Mouse (Mus musculus) right cerebral cortex, adult 2 months (tissue): ENCODE data around the gene Gm20388.
"Not testable (repeated sequence)": the region's sequence is repeated elsewhere in the genome, so short reads cannot be mapped to it uniquely, and the experiment has no call there.

ENCODE experiments used
- DNase-seq, 2 experiments: peaks; one replicate each; pipeline ENCODE4 v3.0.0; 2021 to 2022; ENCODE audit warnings: low spot score in 2 of 2

Gm20388 gene

GRCm38 (mm10) chr8:123135406-123135805, 3224.8 kb downstream of the Gm20388 start:
- DNase-seq: peak in 1 of 2 experiments; percentile 43

- DNase-seq: no peak
Observed at GRCm38 (mm10) chr8:123135806-123136205, 3225.2 kb downstream of the Gm20388 start.

DNA sequence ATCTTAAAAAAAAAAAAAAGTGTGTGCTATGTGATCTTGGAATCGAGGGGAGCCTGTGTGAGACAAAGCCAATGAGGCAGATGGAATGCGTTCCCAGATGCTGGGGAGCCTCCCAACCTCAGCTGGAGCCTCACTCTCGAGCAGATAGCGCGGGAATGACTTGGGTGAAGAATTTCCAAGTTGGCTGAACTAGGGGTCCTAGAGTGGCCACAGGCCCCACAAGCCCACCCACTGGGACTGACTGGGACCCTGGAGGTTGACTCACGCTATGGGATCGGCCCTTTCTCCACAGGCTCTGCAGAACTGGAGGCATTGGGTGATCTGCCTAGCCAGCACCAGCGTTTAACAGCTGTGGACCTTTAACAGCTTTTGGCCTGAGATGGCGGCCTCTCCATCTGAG, 3225.6 kb downstream of the Gm20388 start:
- no peak for DNase-seq

DNA sequence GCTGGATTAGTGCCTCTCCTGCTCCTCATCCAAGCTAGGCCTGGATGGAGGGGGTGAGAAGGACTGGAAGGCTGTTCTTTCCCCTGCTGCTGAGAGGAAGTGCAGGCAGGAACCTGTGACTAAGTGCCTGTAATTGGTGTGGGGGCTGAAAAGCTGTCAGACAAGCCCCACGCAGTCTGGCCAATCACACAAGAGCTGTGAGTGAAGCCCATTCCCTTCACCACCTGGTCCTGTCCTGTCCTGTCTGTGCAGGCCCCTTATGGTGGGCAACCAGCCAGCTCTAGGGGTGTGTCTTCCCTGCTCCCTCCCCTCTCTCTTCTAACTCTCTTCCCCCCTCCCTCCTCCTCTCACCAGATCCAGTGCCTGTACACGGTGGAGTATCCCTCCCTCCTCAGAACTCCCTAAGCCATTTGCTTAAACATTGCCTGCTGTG, 3227.0 kb downstream of the Gm20388 start:
- DNase-seq: peak; percentile 75 to 79

DNA sequence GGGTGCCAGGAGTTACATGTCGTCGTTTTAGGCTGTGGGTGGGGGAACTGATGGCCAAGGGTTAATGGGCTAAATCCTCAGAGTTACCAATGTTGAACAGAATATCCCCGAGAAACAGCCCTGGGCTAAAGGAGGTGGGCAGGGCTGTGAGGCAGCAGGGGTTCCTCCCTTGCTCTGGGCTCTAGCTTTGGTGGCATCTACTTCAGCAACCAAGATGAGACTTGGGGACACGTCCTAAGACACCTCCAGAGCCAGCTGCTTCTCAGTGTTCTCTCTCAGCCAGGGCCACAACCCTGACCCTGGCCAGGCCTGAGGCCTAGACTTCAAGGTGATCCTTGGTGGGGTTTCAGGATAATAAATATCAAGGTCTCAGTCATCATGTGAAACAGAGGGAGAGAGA, 3228.1 kb downstream of the Gm20388 start:
- no peak for DNase-seq

GRCm38 (mm10) chr8:123141741-123142462, 3231.3 kb downstream of the Gm20388 start:
- peak; percentile 72 to 76 for DNase-seq

DNA sequence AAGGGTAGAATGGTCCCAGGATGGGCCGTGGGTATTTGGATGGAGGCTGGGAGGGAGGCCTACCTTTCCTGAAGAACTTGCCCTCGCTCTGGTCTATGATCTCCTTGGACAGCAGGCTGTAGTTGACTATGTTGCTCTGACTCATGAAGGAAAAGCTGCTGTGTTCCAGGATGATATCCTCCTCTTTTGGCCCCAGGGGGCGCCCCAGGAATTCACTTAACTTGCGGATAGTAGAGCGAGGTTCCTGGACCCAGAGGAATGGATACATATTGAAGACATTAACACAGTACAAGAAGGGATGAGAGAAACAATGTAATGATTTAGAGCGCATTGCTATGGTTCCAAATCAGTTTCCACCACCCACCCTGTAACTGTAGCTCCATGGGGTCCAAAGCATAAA, 3234.6 kb downstream of the Gm20388 start:
- no peak for DNase-seq

DNA sequence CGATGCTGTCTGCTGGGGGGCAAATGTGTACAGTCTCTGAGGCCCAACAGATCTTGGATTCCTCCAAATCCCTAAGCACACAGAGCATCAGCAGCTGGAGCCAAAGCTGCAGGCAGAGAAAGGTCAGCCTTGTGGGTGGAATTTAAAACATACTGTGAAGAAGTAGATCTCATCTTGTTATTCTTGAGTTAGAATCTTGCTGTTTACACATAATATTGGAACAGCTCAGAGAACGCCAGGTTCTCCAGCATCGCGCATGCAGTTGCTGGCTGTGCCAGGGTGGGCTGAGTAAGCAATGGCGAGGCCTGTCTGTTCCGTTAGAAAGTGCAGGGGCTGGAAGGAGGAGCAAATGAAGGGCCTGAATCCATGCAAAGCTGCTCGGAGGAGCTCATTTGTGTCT, 3235.7 kb downstream of the Gm20388 start:
- DNase-seq: peak in 1 of 2 experiments; percentile 28

- DNase-seq: peak; percentile 56
Observed at GRCm38 (mm10) chr8:123150737-123151171, 3240.1 kb downstream of the Gm20388 start.

GRCm38 (mm10) chr8:123155177-123155576, 3244.5 kb downstream of the Gm20388 start:
- DNase-seq: no peak

- DNase-seq: no peak
Observed at GRCm38 (mm10) chr8:123156070-123156773, 3245.6 kb downstream of the Gm20388 start.

DNA sequence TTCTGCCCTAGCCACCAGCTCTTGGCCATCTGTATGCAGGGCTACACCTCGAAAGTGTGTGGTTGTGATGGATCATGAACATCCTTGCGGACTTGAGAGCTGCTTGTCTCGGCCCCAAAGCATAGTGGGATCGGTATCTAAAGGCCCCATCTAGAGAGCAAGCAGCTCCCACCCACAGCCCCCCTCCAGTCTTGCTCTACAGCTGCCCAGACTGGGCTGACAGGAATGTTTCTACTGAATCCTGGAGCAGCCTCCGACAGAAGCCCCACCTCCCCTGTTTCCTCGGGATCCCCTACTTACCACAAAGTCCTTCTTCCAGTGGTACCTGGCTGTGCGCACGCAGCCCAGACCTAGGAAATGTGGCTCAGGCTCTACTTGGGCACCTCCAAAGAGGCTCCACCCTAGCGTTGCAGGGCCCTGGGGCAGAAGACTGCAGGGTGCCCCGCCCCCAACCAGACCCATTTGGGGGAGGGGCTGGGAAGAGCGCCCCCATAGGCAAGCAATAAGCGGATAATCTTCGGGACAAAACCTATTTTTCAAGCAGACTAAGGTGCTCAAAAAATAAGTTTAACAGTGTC, 3247.3 kb downstream of the Gm20388 start, which contains the start of gene Sult5a1:
Sult5a1 (minus strand) TSS at position 428 of the 578 bp plus-strand sequence.
- no peak for DNase-seq

- no peak for DNase-seq
Observed at GRCm38 (mm10) chr8:123181391-123181790, 3270.8 kb downstream of the Gm20388 start.

- no peak for DNase-seq
Observed at GRCm38 (mm10) chr8:123185566-123186409, 3275.1 kb downstream of the Gm20388 start, which contains the start of gene Dpep1. TSS of gene Dpep1 (plus strand) at chr8:123186242.

- DNase-seq: no peak
Observed at GRCm38 (mm10) chr8:123188006-123188405, 3277.4 kb downstream of the Gm20388 start.

- no peak for DNase-seq
Observed at GRCm38 (mm10) chr8:123188841-123189240, 3278.2 kb downstream of the Gm20388 start.

DNA sequence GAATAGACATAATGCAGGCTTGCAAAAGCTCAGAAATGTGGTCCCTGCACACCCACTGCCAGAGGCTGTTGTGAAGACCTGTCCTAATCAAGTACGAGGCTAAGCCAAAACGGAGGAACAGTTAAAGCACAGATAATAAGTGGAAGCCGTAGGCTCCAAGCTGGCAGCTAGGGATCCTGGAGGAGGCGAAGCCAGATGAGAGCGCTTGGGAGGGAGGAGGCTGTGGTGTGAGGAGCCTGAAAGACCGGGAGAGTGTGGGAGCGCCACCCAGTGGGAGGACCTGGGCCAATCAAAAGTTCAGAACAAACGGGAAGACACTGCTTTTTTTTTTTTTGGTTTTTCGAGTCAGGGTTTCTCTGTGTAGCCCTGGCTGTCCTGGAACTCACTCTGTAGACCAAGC, 3280.0 kb downstream of the Gm20388 start:
- DNase-seq: peak; percentile 83 to 86

DNA sequence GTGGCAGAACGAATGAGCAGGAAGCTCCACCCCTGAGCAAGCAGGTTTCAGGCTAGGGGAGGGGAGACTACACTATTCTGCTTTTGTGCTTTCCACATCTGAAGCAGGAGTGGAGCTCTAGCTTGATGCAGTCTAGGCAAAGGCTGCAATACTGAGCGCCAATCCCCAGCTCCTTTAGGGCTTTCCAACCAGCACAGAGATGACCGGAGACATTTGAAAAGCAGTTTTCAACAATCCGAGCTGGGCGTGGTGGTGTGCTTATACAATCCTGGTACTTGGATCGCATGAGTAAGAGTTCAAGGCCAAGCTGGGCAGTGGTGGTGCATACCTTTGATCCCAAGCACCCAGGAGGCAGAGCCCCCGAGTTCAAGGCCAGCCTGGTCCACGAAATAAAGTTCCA, 3281.3 kb downstream of the Gm20388 start:
- DNase-seq: no peak

- DNase-seq: no peak
Observed at GRCm38 (mm10) chr8:123193771-123194170, 3283.1 kb downstream of the Gm20388 start.

GRCm38 (mm10) chr8:123197016-123197415, 3286.4 kb downstream of the Gm20388 start:
- not testable (repeated sequence) for DNase-seq

- DNase-seq: no peak
Observed at GRCm38 (mm10) chr8:123199864-123200263, 3289.2 kb downstream of the Gm20388 start.

GRCm38 (mm10) chr8:123202288-123202687, 3291.6 kb downstream of the Gm20388 start:
- DNase-seq: peak; percentile 79 to 85
